Comparison of ENCODE assay signal across 18 mouse cellular contexts in the genomic region with DNA sequence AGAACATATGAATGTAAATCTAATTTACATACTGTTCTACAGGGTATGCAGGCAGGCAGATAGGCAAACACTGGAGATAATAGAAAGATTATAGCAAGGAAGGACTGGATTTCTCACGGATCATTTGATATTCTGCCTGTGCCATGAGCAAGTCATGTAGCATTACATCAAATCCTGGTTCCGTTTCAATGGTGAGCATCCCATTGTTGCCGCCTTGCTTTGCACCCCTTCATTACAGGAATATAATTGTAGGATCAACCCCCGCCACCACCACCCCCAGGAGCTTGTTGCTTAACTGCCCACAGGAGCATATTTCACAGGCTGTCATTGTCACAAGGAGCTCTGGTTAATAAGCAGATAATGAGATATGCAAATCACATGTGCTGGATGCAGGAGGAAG.
DNase-seq lines count a peak whose midpoint lies in the region; ATAC-seq and TF ChIP-seq lines count a peak whose summit lies in the region.
"Had no signal": no experiment of that assay in that cellular context is flagged by ENCODE, and none has a peak within 500 bp of the region (broad histone marks: within the 10 kb centered on the region; RNA-seq: fewer than 3 reads in every experiment).

No protein-coding gene starts in this region.

- no peak for TF ChIP-seq EP300 in heart, adult 2 months (IDR thresholded peaks at IDR 0.05; ENCODE audit: insufficient read depth, low read depth, low read length)

- peak overlapping the region; percentile 52; the same call in 1 of the 2 replicates for H3K27ac ChIP-seq in hindbrain, embryonic 13.5 days
- H3K27ac ChIP-seq in hindbrain, embryonic 10.5 days, result no peak overlapping the region
- H3K27ac ChIP-seq in midbrain, embryonic 13.5 days, result 0 out of 2 replicates have a peak overlapping the region, but pooled peaks have one; percentile 26
- H3K27ac ChIP-seq in midbrain, embryonic 16.5 days (ENCODE audit: low read length), result no peak overlapping the region
- no peak overlapping the region for H3K27ac ChIP-seq in hindbrain, postnatal 0 days
- no peak overlapping the region for H3K27ac ChIP-seq in heart, adult 2 months
- no peak overlapping the region for H3K27ac ChIP-seq in kidney, embryonic 16.5 days (ENCODE audit: low read length)
- H3K27ac ChIP-seq: forebrain, embryonic 15.5 days; heart, embryonic 15.5 days had no signal

- H3K4me3 ChIP-seq in hindbrain, embryonic 13.5 days, result no peak overlapping the region
- H3K4me3 ChIP-seq in hindbrain, embryonic 10.5 days, result no peak overlapping the region
- H3K4me3 ChIP-seq in midbrain, embryonic 13.5 days (replicated peaks), result no peak overlapping the region
- no peak overlapping the region for H3K4me3 ChIP-seq in midbrain, embryonic 16.5 days (ENCODE audit: low read depth, low read length)
- H3K4me3 ChIP-seq in hindbrain, postnatal 0 days (ENCODE audit: low read length), result no peak overlapping the region
- H3K4me3 ChIP-seq in heart, adult 2 months, result no peak overlapping the region
- H3K4me3 ChIP-seq in kidney, embryonic 16.5 days (ENCODE audit: low read length), result no peak overlapping the region
- H3K4me3 ChIP-seq: forebrain, embryonic 15.5 days; heart, embryonic 15.5 days had no signal

- no peak for ATAC-seq in hindbrain, embryonic 13.5 days (ENCODE audit: low FRiP score)
- peak; percentile 20; the same call in 1 of the 2 replicates for ATAC-seq in midbrain, embryonic 13.5 days
- ATAC-seq in midbrain, embryonic 16.5 days, result no peak
- ATAC-seq in hindbrain, postnatal 0 days, result no peak
- no peak for ATAC-seq in kidney, embryonic 16.5 days (ENCODE audit: low FRiP score, low TSS enrichment)
- ATAC-seq: forebrain, embryonic 15.5 days; inflammation-experienced regulatory T-cells, adult 6 months had no signal

- H3K79me2 ChIP-seq in heart, adult 2 months (replicated peaks; ENCODE audit: control insufficient read depth, insufficient read depth, low read length), result no peaks in the 10 kb centered on the region

- H3K4me1 ChIP-seq in hindbrain, embryonic 13.5 days (replicated peaks), result peaks cover 11% of the 10 kb centered on the region
- H3K4me1 ChIP-seq in hindbrain, embryonic 10.5 days (replicated peaks), result no peaks in the 10 kb centered on the region
- H3K4me1 ChIP-seq in midbrain, embryonic 13.5 days (replicated peaks), result peaks cover 13% of the 10 kb centered on the region
- no peaks in the 10 kb centered on the region for H3K4me1 ChIP-seq in midbrain, embryonic 16.5 days (ENCODE audit: control insufficient read depth, insufficient read depth, low read length)
- H3K4me1 ChIP-seq in hindbrain, postnatal 0 days (ENCODE audit: insufficient read depth, low read length), result no peaks in the 10 kb centered on the region
- H3K4me1 ChIP-seq in heart, adult 2 months (ENCODE audit: control insufficient read depth, insufficient read depth, low read length), result no peaks in the 10 kb centered on the region
- H3K4me1 ChIP-seq in kidney, embryonic 16.5 days (ENCODE audit: insufficient read depth, low read length), result no peaks in the 10 kb centered on the region
- H3K4me1 ChIP-seq: forebrain, embryonic 15.5 days; heart, embryonic 15.5 days had no signal

- H3K36me3 ChIP-seq in hindbrain, embryonic 13.5 days, result no peaks in the 10 kb centered on the region
- H3K36me3 ChIP-seq in hindbrain, embryonic 10.5 days, result no peaks in the 10 kb centered on the region
- H3K36me3 ChIP-seq in midbrain, embryonic 13.5 days, result no peaks in the 10 kb centered on the region
- no peaks in the 10 kb centered on the region for H3K36me3 ChIP-seq in midbrain, embryonic 16.5 days (ENCODE audit: control insufficient read depth, insufficient read depth, low read length)
- H3K36me3 ChIP-seq in hindbrain, postnatal 0 days (ENCODE audit: insufficient read depth, low read length), result no peaks in the 10 kb centered on the region
- H3K36me3 ChIP-seq in heart, adult 2 months (ENCODE audit: control insufficient read depth, insufficient read depth, low read length), result no peaks in the 10 kb centered on the region
- H3K36me3 ChIP-seq in kidney, embryonic 16.5 days (ENCODE audit: insufficient read depth, low read length), result no peaks in the 10 kb centered on the region
- H3K36me3 ChIP-seq: forebrain, embryonic 15.5 days; heart, embryonic 15.5 days had no signal

- H3K4me2 ChIP-seq in hindbrain, embryonic 13.5 days, result no peak overlapping the region
- no peak overlapping the region for H3K4me2 ChIP-seq in midbrain, embryonic 13.5 days (replicated peaks)
- H3K4me2 ChIP-seq in midbrain, embryonic 16.5 days (ENCODE audit: low read length), result no peak overlapping the region
- H3K4me2 ChIP-seq in hindbrain, postnatal 0 days (ENCODE audit: low read depth, low read length), result no peak overlapping the region
- no peak overlapping the region for H3K4me2 ChIP-seq in kidney, embryonic 16.5 days (replicated peaks; ENCODE audit: low read depth, low read length)
- H3K4me2 ChIP-seq: forebrain, embryonic 15.5 days; heart, embryonic 11.5 days; heart, embryonic 15.5 days had no signal

- H3K9me3 ChIP-seq in hindbrain, embryonic 13.5 days, result no peaks in the 10 kb centered on the region
- H3K9me3 ChIP-seq in hindbrain, embryonic 10.5 days, result no peaks in the 10 kb centered on the region
- no peaks in the 10 kb centered on the region for H3K9me3 ChIP-seq in midbrain, embryonic 13.5 days
- H3K9me3 ChIP-seq in midbrain, embryonic 16.5 days (replicated peaks; ENCODE audit: control insufficient read depth, low read length, poor library complexity, severe bottlenecking), result no peaks in the 10 kb centered on the region
- H3K9me3 ChIP-seq in hindbrain, postnatal 0 days (ENCODE audit: low read length), result no peaks in the 10 kb centered on the region
- no peaks in the 10 kb centered on the region for H3K9me3 ChIP-seq in kidney, embryonic 16.5 days (ENCODE audit: low read length)
- H3K9me3 ChIP-seq: forebrain, embryonic 15.5 days; heart, embryonic 15.5 days had no signal

- H3K9ac ChIP-seq in hindbrain, embryonic 13.5 days, result no peak overlapping the region
- no peak overlapping the region for H3K9ac ChIP-seq in midbrain, embryonic 13.5 days (replicated peaks)
- no peak overlapping the region for H3K9ac ChIP-seq in midbrain, embryonic 16.5 days (ENCODE audit: low read depth, low read length)
- H3K9ac ChIP-seq in hindbrain, postnatal 0 days (replicated peaks; ENCODE audit: low read length), result no peak overlapping the region
- no peak overlapping the region for H3K9ac ChIP-seq in heart, adult 2 months (ENCODE audit: low read depth, low read length)
- no peak overlapping the region for H3K9ac ChIP-seq in kidney, embryonic 16.5 days (replicated peaks; ENCODE audit: low read length)
- H3K9ac ChIP-seq: forebrain, embryonic 15.5 days; heart, embryonic 15.5 days had no signal

- intact Hi-C loops in heart, adult 2 months (cut with DNase I), result no loop called here

- 45% methylated on average over 4 of the region's 4 CpGs for WGBS in hindbrain, embryonic 13.5 days
- 87% methylated on average over 4 of the region's 4 CpGs for WGBS in hindbrain, embryonic 10.5 days
- 38% methylated on average over 4 of the region's 4 CpGs for WGBS in midbrain, embryonic 13.5 days
- WGBS in midbrain, embryonic 16.5 days, result 40% methylated on average over 4 of the region's 4 CpGs
- 41% methylated on average over 4 of the region's 4 CpGs for WGBS in hindbrain, postnatal 0 days
- 85% methylated on average over 4 of the region's 4 CpGs for WGBS in heart, adult 2 months
- WGBS in kidney, embryonic 16.5 days, result 76% methylated on average over 4 of the region's 4 CpGs

- no peak for TF ChIP-seq CTCF in hindbrain, postnatal 0 days (IDR thresholded peaks at IDR 0.05; ENCODE audit: low read depth)
- no peak for TF ChIP-seq CTCF in heart, adult 2 months (IDR thresholded peaks at IDR 0.05)

- no peak for DNase-seq in hindbrain, embryonic 10.5 days (ENCODE audit: low spot score)
- peak; percentile 56 for DNase-seq in hindbrain, postnatal 0 days (ENCODE audit: low spot score)
- peak; percentile 92 for DNase-seq in retina, postnatal 1 day
- no peak for DNase-seq in heart, adult 2 months
- DNase-seq: adrenal gland, adult 8-10 months; adrenal gland, postnatal 36 days; cerebellum, adult 11-12 months; cerebellum, adult 9-10 months; heart, adult 18-20 months; heart, postnatal 14 days had no signal

- no peaks in the 10 kb centered on the region for H3K27me3 ChIP-seq in hindbrain, embryonic 13.5 days
- H3K27me3 ChIP-seq in hindbrain, embryonic 10.5 days (ENCODE audit: insufficient read depth, poor library complexity, severe bottlenecking), result no peaks in the 10 kb centered on the region
- no peaks in the 10 kb centered on the region for H3K27me3 ChIP-seq in midbrain, embryonic 13.5 days
- H3K27me3 ChIP-seq in midbrain, embryonic 16.5 days (ENCODE audit: control insufficient read depth, insufficient read depth, low read depth, low read length), result no peaks in the 10 kb centered on the region
- no peaks in the 10 kb centered on the region for H3K27me3 ChIP-seq in hindbrain, postnatal 0 days (ENCODE audit: insufficient read depth, low read length)
- no peaks in the 10 kb centered on the region for H3K27me3 ChIP-seq in heart, adult 2 months (ENCODE audit: control insufficient read depth, insufficient read depth, low read length)
- no peaks in the 10 kb centered on the region for H3K27me3 ChIP-seq in kidney, embryonic 16.5 days (ENCODE audit: insufficient read depth, low read length)
- H3K27me3 ChIP-seq: forebrain, embryonic 15.5 days; heart, embryonic 15.5 days had no signal

- TF ChIP-seq POLR2A in heart, adult 2 months (IDR thresholded peaks at IDR 0.05; ENCODE audit: insufficient read depth, low read depth, low read length), result no peak

Comparison
In these comparisons a context has a peak if more than half of its experiments do, and no peak if none do; other contexts are left out.
1. H3K27ac ChIP-seq: peak in hindbrain, embryonic 13.5 days (single experiment) and midbrain, embryonic 13.5 days (single experiment); none in hindbrain, embryonic 10.5 days (single experiment), midbrain, embryonic 16.5 days (single experiment), hindbrain, postnatal 0 days (single experiment), heart, adult 2 months (single experiment) and kidney, embryonic 16.5 days (single experiment).
2. DNase-seq: peak in hindbrain, postnatal 0 days (single experiment) and retina, postnatal 1 day (single experiment); none in hindbrain, embryonic 10.5 days (single experiment) and heart, adult 2 months (0 of 2).